Mouse (Mus musculus): ENCODE measurements at regions not wholly inside any gene's neighbourhood (a gene's known extent, or its start where the extent isn't known, plus 50 kb on each side); places are given as distances from the start of the nearest gene placed in this dataset.

DNA sequence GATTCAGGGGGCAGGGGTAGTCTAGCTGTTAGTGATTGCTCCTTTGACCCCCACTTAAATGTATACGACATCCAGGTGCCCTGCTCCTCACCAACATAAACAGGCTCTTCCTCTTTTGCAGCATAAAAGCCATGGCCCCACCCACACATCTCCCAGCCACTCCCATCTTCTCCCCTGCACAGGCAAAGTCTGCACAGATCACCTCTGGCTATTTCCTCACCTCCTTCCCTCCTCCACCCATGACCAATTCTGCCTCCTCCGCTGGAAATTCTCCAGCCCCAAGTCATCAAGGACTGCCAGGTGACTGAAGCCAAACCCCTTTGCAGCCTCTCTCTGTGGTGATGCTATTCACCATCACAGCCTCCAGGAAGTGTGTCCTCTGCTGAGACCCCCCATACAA is 306.8 kb upstream of the Zfp637 start:
- TF ChIP-seq CTCF (IDR thresholded peaks at IDR 0.05 in 2 of 3, conservative IDR thresholded peaks at IDR 0.05 in 1 of 3; ENCODE audit: control insufficient read depth in 1 of 3, insufficient read depth in 1 of 3, low read depth in 2 of 3, low read length in 3 of 3, poor library complexity in 1 of 3, severe bottlenecking in 1 of 3) = no peak
- TF ChIP-seq MYC (IDR thresholded peaks at IDR 0.05; ENCODE audit: low read depth, low read length) = no peak
- TF ChIP-seq POLR2AphosphoS2 (IDR thresholded peaks at IDR 0.05; ENCODE audit: low read length) = no peak
- Histone ChIP-seq H3K27ac (ENCODE audit: control insufficient read depth, low read depth, low read length) (no peak overlapping the region), H3K9ac (ENCODE audit: control insufficient read depth, low read depth, low read length, poor library complexity, severe bottlenecking) (no peak overlapping the region), H3K79me2 (ENCODE audit: control insufficient read depth, insufficient read depth, low read length, poor library complexity) (no peaks in the 10 kb centered on the region), H3K36me3 (ENCODE audit: control insufficient read depth in 1 of 2, insufficient read depth in 2 of 2, low read length in 2 of 2) (no peaks in the 10 kb centered on the region), H3K27me3 (ENCODE audit: control insufficient read depth in 1 of 2, insufficient read depth in 2 of 2, low read length in 2 of 2) (no peaks in the 10 kb centered on the region), H3K9me3 (replicated peaks; ENCODE audit: insufficient read depth, low read length) (no peaks in the 10 kb centered on the region), H3K4me1 (ENCODE audit: control insufficient read depth in 1 of 2, insufficient read depth in 2 of 2, low read length in 2 of 2) (no peaks in the 10 kb centered on the region), H3K4me3 (ENCODE audit: control insufficient read depth in 1 of 2, insufficient read depth in 1 of 2, low read depth in 2 of 2, low read length in 2 of 2) (no peak overlapping the region)
- DNase-seq (ENCODE audit: low read depth, low spot score) = peak; percentile 1

DNA sequence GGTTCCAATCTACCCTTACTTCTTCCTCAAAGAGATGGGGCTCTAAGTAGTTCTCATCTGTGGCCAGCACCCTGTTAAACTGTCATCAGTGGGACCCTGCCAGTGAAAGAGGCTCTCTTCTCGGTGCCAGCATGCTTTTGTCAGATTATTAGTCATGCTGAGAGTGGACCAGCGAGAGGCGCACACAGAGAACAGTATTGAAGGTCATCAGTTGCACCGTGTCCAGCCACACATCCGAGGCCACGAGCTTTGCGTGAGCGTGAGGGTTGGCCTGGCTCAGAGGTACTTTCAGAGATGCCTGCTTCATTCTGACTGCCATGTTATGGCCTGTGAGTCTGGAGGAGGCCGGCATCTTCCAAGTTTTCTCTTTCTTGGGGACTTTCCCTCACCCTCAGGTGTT is 306.0 kb upstream of the Zfp637 start:
- TF ChIP-seq ZC3H11A (IDR thresholded peaks at IDR 0.05; ENCODE audit: low read depth, low read length) (no peak), SIN3A (IDR thresholded peaks at IDR 0.05; ENCODE audit: low read length) (no peak), ZMIZ1 (IDR thresholded peaks at IDR 0.05; ENCODE audit: low read depth, low read length) (no peak), USF1 (IDR thresholded peaks at IDR 0.05; ENCODE audit: low read depth, low read length) (no peak), POLR2AphosphoS5 (IDR thresholded peaks at IDR 0.05; ENCODE audit: borderline replicate concordance, low read depth, low read length) (no peak), CTCF (IDR thresholded peaks at IDR 0.05 in 2 of 3, conservative IDR thresholded peaks at IDR 0.05 in 1 of 3; ENCODE audit: control insufficient read depth in 1 of 3, insufficient read depth in 1 of 3, low read depth in 2 of 3, low read length in 3 of 3, poor library complexity in 1 of 3, severe bottlenecking in 1 of 3) (no peak), SMC3 (IDR thresholded peaks at IDR 0.05; ENCODE audit: low read depth, low read length) (no peak), ELF1 (IDR thresholded peaks at IDR 0.05; ENCODE audit: low read depth, low read length) (no peak), MYC (IDR thresholded peaks at IDR 0.05; ENCODE audit: low read depth, low read length) (no peak), MXI1 (IDR thresholded peaks at IDR 0.05; ENCODE audit: low read depth, low read length) (no peak)

DNA sequence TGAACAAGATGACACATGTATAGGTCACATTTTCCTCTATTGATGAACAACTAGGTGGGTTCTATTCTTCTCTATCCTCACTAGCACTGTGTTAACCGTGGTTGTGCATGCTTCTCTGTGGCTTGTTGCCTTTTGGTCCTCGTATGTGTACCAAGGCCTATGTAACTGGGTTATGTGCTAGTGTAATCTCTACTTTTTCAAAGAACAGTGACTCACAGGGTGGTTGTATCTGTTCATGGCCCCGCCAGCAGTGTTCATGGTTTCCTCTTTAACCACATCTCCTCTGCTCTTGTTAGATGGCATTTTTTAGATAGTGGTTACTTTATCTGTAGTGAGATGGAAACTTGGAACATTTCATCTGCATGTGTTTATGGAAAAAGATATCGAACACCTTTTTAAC is 304.9 kb upstream of the Zfp637 start:
- Histone ChIP-seq H3K36me3 (ENCODE audit: control insufficient read depth in 1 of 2, insufficient read depth in 2 of 2, low read length in 2 of 2) (no peaks in the 10 kb centered on the region), H3K9ac (ENCODE audit: control insufficient read depth, low read depth, low read length, poor library complexity, severe bottlenecking) (no peak overlapping the region), H3K27me3 (ENCODE audit: control insufficient read depth in 1 of 2, insufficient read depth in 2 of 2, low read length in 2 of 2) (no peaks in the 10 kb centered on the region), H3K4me1 (ENCODE audit: control insufficient read depth in 1 of 2, insufficient read depth in 2 of 2, low read length in 2 of 2) (no peaks in the 10 kb centered on the region), H3K9me3 (replicated peaks; ENCODE audit: insufficient read depth, low read length) (no peaks in the 10 kb centered on the region), H3K4me3 (ENCODE audit: control insufficient read depth in 1 of 2, insufficient read depth in 1 of 2, low read depth in 2 of 2, low read length in 2 of 2) (no peak overlapping the region), H3K27ac (ENCODE audit: control insufficient read depth, low read depth, low read length) (no peak overlapping the region), H3K79me2 (ENCODE audit: control insufficient read depth, insufficient read depth, low read length, poor library complexity) (no peaks in the 10 kb centered on the region)
- TF ChIP-seq MYB (IDR thresholded peaks at IDR 0.05; ENCODE audit: low read depth, low read length) (no peak), MAX (IDR thresholded peaks at IDR 0.05; ENCODE audit: low read length) (no peak), JUND (IDR thresholded peaks at IDR 0.05; ENCODE audit: low read depth, low read length) (no peak), GABPA (IDR thresholded peaks at IDR 0.05; ENCODE audit: low read depth, low read length) (no peak), MAFK (IDR thresholded peaks at IDR 0.05; ENCODE audit: borderline replicate concordance, low read depth, low read length) (no peak), ZMIZ1 (IDR thresholded peaks at IDR 0.05; ENCODE audit: low read depth, low read length) (no peak)
- no peak for DNase-seq (ENCODE audit: low read depth, low spot score)

More for the DNA sequence above, 306.0 kb upstream of the Zfp637 start:
- Histone ChIP-seq H3K9me3 (replicated peaks; ENCODE audit: insufficient read depth, low read length) (no peaks in the 10 kb centered on the region), H3K4me1 (ENCODE audit: control insufficient read depth in 1 of 2, insufficient read depth in 2 of 2, low read length in 2 of 2) (no peaks in the 10 kb centered on the region), H3K4me3 (ENCODE audit: control insufficient read depth in 1 of 2, insufficient read depth in 1 of 2, low read depth in 2 of 2, low read length in 2 of 2) (no peak overlapping the region), H3K9ac (ENCODE audit: control insufficient read depth, low read depth, low read length, poor library complexity, severe bottlenecking) (no peak overlapping the region), H3K36me3 (ENCODE audit: control insufficient read depth in 1 of 2, insufficient read depth in 2 of 2, low read length in 2 of 2) (no peaks in the 10 kb centered on the region), H3K27me3 (ENCODE audit: control insufficient read depth in 1 of 2, insufficient read depth in 2 of 2, low read length in 2 of 2) (no peaks in the 10 kb centered on the region), H3K79me2 (ENCODE audit: control insufficient read depth, insufficient read depth, low read length, poor library complexity) (no peaks in the 10 kb centered on the region), H3K27ac (ENCODE audit: control insufficient read depth, low read depth, low read length) (no peak overlapping the region)
- no peak for DNase-seq (ENCODE audit: low read depth, low spot score)
